Mouse (Mus musculus) lung, postnatal 0 days (tissue): ENCODE measurements at regions not wholly inside any gene's neighbourhood (a gene's known extent, or its start where the extent isn't known, plus 50 kb on each side); places are given as distances from the start of the nearest gene placed in this dataset.

ENCODE experiments used
- CTCF ChIP-seq: IDR thresholded peaks from 2 replicates; pipeline ENCODE4 v1.5.1; 2016; ENCODE audit warnings: antibody characterized with exemption, mild to moderate bottlenecking
- EP300 ChIP-seq: IDR thresholded peaks from 2 replicates; pipeline ENCODE4 v1.6.1; 2016; ENCODE audit warnings: antibody characterized with exemption, mild to moderate bottlenecking, control low read depth

DNA sequence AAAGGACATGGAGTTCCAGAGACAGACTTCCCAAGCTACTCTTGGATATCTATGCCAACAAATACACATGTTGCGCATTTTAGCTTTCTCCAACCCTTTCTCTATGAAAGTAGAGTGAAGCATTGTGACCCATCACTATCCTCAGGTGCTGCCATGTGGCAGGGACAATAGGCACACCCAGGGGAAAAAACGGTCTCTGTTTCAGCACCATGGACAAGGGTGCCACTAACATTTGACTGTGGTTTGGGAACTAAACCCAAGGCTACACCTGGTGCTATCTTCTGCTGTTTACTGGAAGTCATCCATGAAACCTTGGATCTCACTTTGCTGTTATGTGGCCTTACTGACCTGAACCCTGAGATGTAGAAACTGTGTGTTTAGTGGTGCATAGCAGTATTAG is 73.5 kb upstream of the Kcna3 start:
- TF ChIP-seq EP300 (no peak), CTCF (no peak)
